Mouse (Mus musculus): Measurements from ENCODE around the gene Gpc2.

- TF ChIP-seq POLR2A (IDR thresholded peaks at IDR 0.05; ENCODE audit: insufficient read length, low read depth) (no peak), MAX (IDR thresholded peaks at IDR 0.05; ENCODE audit: low read depth) (no peak)
Measured at GRCm38 (mm10) chr5:138251144-138251543, 28.7 kb downstream of the Gpc2 start.

Measured in myocyte (in vitro differentiated cells).